Mouse (Mus musculus): ENCODE data around the gene Arfip1.

Arfip1 gene

DNA sequence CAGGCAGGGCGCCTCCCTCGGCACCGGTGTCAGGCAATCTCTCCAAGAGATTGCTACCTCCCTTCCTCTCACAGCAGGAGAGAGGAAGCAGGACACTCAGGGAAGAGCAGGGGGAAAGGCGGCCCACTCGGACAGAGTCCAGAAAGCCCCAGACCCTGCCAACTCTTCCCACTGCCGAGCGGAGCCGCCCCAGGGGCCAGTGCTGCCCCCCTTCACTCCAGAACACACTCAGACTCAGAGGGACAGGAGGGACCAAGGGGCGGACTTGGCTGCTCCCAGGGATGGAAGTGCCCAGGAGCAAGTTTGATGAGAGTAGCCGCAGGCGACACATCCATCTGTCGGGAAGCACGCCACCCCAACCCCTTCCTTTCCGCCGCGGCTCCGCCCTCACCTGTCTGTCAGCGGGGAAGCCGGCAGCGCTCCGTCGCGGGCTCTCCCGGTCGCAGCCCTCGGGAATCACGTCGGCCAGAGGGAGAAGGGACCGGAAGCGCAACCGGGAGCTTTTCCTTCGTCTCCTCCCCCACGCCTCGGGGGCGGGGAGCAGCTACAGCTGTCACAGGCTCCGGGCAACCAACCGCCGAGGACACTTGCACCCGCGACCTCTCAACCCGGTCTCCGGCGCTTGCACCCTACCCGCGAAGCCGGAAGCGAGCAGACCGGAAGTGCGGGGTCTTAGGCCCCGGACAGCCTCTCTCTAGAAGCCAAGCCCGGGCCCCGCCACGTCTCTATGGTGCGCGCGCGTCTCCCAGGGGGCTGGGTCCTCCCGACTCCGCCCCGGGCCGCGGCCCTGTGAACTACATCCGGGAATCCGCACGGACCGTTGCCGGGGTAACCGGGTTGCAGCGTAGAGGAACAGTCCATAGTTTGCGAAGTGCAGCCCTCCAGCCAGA is at the start of gene Arfip1:
TSS of gene Arfip1 (minus strand) at position 603 of the 890 bp plus-strand sequence.
- peak; percentile 95 for DNase-seq

DNA sequence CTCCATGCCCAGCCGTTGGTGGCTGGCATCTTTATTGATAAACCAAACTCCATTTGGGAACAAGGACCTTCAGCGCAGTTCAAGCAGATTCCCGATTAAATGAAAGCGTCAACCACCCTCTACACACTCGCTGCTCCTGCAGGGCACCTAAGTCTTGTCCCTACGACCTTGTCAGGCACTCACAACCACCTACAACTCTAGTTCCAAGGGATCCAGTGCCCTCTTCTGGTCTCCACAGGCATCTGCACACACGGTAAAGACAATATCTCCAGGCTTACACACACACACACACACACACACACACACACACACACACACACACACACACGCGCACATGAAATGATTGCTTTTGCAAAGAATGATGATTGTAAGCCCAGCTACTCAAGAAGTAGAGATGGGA is 49.2 kb upstream of the Arfip1 start:
- no peak for DNase-seq

DNA sequence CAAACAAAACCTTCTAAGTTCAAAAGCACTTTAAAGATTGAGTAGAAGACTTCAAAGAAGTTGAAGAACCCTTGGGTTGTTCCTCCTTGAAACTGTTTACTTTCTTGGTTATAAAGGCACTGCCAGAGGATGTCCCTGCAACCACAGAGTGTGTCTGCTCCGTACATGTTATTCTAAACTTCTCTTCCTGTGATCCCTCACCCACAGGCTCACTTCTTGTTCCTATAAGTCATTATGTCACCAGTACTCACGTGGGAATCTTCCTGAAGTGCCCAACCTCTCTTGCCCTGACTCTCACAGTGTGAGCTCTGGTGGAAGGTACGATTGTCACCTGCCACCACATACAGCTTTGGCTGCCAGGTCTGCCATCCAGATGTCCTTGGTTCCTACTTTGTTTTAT is 39.6 kb upstream of the Arfip1 start:
- no peak for DNase-seq

DNA sequence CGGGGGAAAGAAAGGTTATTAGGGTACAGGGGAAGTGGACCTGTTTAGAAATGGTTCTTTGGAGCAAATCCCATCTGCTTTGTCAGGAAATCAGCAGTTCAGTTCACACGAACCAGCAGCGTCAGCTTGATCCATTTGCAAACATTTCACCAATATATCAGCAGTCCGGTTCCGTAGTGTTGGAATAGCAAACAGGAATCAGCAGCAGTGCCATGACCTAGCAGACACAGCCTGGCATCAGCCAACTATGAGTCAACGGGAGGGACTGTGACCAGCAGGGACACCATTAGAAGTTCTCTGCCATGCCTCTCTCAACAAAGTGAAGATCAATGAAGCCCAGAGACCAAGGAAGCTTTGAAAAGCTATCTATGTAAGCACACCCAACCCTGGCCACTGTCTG is 37.3 kb upstream of the Arfip1 start:
- no peak for DNase-seq

DNA sequence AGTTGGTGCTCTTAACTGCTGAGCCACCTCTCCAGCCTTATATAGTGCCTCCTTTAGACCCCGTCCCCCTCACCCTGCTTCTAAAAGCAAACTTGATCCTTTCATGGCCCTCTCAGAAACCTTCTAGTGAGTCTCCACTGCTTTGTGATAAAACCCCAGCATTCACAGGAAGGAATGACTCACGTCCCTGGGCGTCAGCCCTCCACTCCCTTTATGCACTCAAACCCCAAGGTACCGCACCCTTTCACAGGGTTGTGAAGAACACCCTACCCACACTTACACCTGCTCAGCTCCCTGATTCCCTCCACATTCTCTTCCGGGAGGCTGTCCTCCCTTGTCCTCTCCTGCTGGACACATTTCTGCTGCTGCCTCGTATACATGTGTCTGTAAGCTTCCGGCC is 36.6 kb upstream of the Arfip1 start:
- no peak for DNase-seq

DNA sequence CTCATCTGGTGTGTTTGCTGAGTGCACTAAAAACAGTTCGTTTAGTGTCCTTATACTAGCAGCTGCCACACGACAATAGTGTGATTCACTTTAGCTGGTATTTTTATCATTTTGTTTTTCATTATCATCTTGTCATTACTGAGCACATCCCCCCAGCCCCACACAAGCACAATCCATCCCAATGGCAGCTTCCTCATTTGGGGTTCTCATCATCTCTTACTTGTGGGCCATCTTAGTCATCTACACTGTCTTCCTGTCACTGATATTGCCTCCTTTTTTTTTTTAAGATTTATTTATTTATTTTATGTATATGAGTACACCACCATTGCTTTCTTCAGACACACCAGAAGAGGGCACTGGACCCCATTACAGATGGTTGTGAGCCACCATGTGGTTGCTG is 36.2 kb upstream of the Arfip1 start:
- DNase-seq, result no peak

DNA sequence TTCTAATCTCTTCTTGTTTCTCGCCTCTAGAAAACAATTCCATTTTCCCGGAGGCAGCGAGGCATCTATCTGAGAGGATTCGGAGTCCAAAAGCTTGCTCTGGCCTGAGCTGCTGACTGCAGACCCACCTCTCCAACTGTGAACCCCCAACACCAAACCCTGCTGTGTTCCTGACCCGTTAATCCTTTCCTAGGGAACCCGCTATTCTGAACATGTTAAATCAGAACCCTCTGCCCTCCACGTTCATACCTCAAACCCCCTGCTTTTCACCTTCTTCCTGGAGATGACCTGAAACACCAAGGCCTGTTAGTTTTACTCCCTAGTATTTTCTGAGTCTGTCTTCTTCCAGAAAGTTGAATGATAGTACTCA is 33.4 kb upstream of the Arfip1 start:
- no peak for DNase-seq

DNA sequence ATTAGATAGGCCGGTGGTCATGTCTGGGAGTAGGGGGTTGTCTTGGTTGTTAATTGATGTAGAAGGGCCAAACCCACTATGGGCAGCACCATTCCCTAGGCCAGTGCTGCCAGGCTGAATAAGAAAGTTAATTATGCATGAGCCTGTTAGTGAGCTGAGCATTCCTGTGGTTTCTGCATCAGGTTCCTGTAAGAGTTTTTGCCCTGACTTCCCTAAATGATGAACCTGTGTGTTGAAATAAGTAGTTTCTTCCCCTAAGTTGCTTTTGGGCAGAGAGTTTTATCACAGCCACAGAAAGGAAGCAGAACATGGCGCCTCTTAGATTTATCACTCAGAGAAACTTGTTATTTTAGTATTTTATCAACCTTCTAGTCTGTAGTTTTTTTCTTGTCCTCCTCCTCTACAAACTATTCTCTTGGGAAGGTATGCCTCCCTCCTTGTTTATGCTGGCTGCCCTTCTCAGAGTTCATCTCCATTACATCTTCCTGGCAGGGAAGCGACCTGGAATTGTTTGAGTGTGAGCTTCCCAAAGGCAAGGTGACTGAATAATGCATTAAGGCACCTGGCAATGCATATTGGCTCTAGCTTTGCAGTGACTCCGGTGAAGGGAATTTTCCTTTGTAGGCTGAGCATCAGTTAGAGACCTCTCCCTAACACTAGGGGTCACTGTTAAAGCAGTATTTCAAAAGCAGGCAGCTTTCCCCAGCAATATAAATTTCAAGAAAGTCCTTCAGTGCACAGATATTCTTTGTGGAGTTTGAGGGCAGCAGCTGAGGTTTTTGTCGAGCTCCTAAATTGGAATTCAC is 32.8 kb upstream of the Arfip1 start:
- DNase-seq, result peak; percentile 10

DNA sequence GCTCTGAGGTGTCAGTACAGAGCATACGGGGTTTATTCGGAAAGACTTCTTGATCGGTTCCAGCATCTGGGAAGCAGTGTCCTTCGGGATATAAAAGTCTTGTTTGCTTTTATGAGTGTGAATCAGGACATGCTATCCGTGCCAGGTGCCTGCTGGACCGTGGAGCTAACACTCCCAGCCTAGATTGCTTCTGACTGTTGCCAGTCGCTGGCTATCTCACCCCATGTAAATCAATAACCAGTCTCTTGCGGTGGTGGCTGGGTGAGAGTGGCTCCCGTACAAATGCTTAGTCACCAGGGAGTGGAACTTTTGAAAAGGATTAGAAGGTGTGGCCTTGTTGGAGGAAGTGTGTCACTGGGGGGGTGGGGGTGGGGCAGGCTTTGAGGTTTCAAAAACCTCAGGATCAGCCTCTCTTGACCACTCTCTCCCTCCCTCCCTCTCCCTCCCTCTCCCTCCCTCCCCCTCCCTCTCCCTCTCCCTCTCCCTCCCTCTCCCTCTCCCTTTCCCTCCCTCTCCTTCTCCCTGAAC is 27.8 kb upstream of the Arfip1 start:
- DNase-seq, result no peak

DNA sequence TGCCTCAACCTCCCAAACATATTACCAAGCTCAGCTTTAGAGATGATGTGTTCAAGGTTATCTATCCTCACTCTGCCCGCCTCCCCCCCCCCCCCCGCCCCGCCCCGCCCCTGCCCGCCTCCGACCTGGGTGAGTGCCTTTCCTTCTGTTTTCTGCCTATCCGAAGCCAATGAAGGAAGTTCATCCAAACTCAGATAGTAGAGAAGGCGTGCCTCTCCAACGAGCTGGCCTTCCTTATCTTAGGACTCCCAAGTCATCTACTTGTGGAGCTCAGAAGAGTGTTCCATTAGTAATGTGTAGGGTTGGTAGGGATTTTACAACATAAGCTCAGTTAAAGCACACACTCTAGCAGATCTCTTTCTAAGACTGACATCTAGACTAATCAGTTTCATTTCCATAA is 20.8 kb upstream of the Arfip1 start:
- DNase-seq, result no peak

DNA sequence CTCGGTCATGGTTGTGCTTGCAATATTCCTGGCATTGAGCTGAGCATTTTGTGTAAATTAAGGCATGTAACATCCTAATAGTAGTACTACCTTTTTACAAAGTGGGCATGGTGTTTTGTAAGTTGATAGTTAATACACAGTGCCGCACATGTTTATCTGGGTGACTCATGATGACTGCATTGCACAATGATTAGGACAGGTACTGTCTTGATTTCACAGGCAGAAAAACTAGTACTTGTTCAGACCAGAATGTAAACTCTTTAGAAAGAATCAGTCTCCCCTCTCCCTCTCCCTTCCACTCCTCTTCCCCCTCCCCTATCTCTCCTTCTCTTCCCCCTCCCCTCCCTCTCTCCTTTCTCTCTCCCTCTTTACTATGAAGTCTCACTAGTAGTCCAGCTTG is 20.3 kb upstream of the Arfip1 start:
- DNase-seq, result no peak

DNA sequence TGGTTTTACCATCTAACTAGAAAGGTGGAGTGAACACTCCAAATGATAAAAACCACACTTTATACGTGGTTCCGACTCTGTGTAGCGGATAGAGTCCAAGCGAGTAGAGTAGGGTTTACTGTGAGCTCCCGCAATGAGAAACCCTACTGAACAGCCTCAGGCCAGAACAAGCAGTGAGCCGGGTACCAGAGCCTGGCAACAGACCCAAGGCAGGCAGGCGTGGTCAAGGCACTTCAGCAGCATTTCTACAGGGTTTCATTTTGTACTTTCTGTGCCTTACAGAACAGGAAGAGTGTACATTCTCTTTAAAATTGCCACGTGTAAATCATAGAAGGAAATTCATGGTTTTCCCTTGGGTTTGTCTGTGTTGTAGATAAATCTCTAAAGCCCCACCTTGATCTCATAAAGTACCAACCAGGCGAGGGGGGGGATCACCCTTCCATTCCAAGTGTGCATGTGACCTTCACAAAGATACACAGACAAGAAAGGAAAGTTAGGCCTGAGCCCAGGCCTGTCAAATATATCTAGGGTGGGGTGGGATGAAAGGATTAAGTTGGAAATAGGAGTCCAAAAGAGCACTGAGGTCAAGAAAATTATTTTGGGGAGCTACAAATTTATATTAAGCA is 19.6 kb upstream of the Arfip1 start:
- DNase-seq, result no peak

DNA sequence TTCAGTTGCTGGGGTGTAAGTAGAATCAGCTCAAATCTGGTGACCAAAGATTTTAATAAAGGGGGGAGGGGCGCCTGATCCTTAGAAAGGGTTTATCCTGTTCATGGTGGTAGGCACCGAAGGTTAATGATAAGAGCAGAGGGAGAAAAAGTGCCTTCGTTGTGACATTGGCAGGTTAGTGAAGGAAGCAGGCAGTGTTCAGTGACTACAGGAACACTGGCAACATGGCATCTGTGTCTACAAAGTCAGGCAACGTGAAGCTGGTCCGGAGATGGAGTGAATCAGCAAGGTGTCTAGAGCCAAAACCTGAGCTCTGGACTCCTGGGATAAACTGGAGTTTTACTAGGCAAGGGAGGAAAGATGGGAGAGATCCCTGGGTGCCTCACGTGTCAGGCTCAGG is 16.3 kb upstream of the Arfip1 start:
- DNase-seq, result no peak

DNA sequence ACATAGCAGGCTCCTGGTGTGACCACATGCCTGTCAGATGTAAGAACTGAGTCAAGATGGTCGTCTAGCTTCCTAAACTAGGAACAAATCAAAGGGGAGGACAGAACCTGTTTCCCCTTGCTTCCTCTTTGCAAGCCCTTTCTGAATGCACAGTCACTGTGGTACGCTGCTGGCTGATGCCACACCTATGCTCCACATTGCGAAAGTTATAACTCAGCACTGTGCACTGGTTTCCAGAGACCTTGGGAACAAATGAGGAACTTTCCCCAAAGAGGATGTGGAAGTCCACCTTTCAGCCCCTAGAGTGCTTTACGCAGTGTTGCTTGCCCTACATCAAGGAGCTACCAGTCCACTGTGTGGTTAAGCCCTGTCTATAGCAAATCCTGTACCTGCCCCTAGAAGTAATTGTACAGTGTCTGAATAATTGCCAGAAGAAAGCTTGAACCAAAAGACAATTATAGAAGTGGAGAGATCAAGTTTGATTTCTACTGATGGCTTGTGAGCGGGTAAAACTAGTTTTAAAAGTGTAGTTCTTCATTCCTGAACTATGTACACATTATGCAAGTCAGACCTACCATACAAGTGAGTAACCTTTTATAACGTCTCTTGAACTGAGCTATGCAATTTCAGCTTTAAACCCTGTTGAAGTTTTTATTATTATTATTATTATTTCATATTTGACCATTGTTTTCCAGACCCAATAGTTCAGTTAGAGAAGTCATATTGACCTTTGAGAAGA is 15.7 kb upstream of the Arfip1 start:
- DNase-seq, result no peak

DNA sequence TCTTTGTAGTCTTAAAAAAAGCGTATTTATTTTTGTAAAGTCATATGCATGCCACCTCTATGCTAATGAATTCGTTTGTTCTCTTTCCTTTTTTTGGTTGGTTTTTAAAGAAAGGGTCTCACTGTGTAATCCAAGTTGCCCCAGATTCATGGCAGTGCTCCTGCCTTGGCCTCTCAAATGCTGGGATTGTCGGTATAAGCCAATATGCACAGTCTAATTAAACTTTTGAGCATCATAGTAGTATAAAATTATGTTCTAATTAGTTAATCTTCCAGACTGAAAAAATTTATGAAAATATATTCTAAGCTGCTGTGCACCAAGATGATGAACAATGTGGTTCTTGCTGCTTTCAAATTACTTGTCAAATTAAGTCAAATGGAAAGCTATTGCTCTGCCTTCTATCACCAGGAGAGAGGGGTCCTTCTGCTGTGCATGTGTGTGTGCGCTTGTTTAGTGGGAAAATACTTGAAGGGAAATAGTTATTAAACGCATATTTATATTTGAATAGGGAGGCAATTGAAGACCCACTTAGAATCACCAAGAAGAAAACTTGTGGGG is 13.3 kb upstream of the Arfip1 start:
- DNase-seq, result no peak

DNA sequence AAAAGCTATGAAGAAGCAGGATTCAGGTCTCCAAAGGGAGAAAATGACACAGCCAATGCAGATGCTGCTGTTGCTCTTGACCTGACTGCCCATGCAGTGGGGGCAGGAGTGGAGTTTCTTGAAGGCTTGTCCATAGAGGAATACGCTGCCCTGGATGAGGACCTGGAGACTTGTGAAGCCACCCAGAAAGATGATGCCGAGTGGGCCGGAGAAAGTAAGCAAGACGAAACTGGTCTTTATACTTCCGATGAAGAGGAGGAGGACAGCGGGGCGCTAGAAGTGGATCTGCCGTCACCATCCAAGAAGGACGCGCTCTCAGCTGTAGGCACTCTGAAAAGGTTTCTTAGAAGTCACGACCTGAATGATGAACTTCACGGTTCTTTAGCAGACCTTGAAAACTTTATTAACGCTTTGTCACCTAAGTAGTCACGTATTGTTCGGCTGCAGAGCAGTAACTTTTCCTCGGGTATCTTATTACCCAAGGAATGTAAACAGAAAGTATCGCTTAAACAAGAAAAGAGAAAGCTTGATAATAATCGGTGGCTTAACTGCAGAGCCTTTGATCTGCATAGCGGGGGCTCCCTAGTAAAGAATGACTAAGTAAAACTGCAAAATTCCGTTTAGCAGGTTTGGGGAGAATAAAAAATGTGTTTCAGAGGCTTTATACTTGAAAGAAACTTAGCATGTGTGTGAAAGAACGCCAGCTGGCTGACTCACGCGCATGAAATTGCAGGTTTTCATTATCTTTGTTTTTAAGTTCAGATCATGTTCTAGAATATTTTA is 12.7 kb upstream of the Arfip1 start:
- no peak for DNase-seq

DNA sequence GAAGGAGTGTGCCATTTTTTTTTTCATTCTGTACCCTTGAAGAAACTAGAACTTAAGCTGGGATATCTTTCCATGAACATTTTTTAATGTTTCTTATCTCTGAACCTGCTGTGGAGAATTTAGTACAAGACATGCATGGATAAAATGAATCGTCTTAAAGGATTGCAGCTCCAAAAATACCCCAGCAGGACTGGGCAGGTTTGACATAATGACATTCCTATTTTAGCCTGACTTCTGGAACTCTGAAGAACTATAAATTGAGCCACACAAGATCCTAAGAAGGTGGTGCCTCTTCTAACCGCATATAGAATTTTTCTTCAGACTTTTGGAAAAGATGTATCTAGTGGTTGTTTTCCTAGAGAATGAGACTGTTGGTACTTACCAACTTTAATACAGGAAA is 10.8 kb upstream of the Arfip1 start, which contains the start of gene Tigd4:
TSS of gene Tigd4 (plus strand) at position 301 of the 400 bp plus-strand sequence.
- DNase-seq, result no peak

DNA sequence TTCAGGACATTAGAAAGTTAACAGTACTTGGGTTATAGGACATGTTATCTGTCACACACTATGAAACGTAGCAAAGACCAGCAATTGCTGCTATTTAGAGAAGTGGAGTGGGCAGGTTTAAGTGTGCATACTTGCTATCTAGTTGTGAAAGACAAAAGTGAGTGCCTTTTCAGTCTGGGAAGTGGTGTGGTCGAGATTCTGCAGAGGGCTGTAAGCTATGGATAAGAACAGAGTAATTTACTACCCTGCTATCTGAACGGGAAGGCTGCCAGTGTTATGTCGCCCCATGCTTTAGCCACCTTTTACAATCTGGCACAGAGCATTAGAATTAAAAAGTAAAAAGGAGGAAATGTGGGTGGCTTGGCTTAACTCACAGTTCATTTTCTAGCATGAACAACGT is 4.3 kb upstream of the Arfip1 start:
- no peak for DNase-seq

DNA sequence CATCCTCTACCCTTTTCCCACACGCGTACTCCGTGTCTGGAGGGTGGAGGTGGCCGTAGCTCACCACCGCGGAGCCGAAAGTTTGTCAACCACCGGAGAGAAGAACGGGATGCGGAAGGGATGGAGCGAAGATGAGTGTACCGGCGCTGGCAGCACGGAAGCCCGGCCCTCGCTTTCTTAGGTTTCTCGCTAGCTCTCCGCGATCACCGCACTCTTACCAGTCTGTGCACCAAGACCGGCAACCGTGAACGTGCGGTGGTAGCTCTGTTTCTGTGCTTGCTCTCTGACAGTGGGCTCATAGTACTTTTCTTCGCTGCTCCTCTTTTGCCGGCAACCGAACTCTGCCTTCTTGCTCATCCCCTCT is 470 bp upstream of the Arfip1 start:
- no peak for DNase-seq

DNA sequence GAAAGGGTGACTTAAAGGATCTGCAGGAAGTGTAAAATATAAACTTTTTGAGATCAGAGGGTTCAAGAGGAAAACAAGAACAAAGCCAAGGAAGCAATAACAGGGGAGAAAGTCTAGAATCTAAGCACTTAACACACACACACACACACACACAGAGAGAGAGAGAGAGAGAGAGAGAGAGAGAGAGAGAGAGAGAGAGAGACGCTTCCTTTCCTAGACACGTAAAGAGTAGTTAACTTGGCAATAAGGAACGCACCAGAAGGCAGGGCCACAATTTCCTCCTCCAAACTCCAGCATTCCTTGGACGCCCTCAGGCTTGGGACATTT is 766 bp downstream of the Arfip1 start:
- no peak for DNase-seq

DNA sequence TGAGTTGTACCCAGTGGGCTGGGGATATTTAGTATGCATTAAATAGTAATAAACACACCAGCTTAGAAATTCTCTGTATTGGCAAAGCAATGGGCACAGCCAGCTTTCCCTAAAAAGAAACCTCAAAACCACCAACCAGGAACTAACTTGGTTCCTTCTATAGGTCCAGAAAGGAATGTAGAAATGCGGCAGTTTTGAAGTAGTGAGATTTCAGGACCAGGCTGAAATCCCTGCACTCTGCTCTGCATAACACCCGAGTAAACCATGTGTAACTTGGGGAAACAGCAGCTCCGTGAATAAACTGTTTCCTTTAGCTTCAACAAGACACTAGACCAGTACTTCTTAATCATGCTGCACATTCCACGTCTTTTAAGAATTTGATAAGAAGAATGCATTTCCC is 1.7 kb downstream of the Arfip1 start:
- DNase-seq, result no peak

DNA sequence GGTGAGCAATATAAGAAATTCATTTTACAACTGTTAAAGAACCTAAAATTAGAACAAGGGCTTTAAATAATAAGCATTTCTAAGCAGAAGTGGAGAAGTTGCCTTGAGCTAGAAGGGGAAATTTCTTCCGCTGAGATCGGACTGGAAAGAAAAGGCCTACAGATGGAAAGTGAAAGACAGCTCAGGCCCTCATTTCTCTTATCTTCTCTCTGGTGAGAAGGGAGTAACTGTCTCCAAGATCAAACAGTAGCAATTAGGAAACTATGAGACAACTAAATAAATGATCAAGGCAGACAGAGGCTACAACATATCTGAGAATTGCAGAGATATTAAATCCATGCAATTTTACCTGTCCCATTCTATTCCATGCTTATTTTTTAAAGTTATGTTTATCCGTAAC is 11.9 kb downstream of the Arfip1 start:
- DNase-seq, result no peak
